Mouse (Mus musculus): ENCODE data around the gene Gal. TPM values are rescaled to one million over a fixed set of nuclear protein-coding genes. Genes with fewer than 3 reads are reported as not detected.

The Gal gene
- polyA plus RNA-seq, 1 experiment: not detected

GRCm38 (mm10) chr19:3451170-3451569 is 36.8 kb upstream of the Gal start:
- TF ChIP-seq CEBPB (IDR thresholded peaks at IDR 0.05; ENCODE audit: low read depth): no peak
- TF ChIP-seq CTCF (IDR thresholded peaks at IDR 0.05; ENCODE audit: control insufficient read depth, insufficient read depth, insufficient read length): peak; percentile 22
- H3K4me3 ChIP-seq (ENCODE audit: insufficient read depth, poor library complexity, severe bottlenecking): no peak overlapping the region
- H3ac ChIP-seq (ENCODE audit: control insufficient read depth, insufficient read length, low read depth): no peak overlapping the region
- no peaks in the 10 kb centered on the region for H3K27me3 ChIP-seq (ENCODE audit: control insufficient read depth, insufficient read depth, insufficient read length)
- H3K36me3 ChIP-seq (ENCODE audit: control insufficient read depth, insufficient read depth): peaks cover 21% of the 10 kb centered on the region
- no peaks in the 10 kb centered on the region for H3K79me3 ChIP-seq (ENCODE audit: low read depth)
- no peaks in the 10 kb centered on the region for H3K79me2 ChIP-seq (ENCODE audit: control insufficient read depth, insufficient read depth)

- Histone ChIP-seq H3ac (ENCODE audit: control insufficient read depth, insufficient read length, low read depth) (no peak overlapping the region), H3K4me3 (ENCODE audit: insufficient read depth, poor library complexity, severe bottlenecking) (no peak overlapping the region), H3K27me3 (ENCODE audit: control insufficient read depth, insufficient read depth, insufficient read length) (no peaks in the 10 kb centered on the region), H3K79me2 (ENCODE audit: control insufficient read depth, insufficient read depth) (no peaks in the 10 kb centered on the region), H3K79me3 (ENCODE audit: low read depth) (no peaks in the 10 kb centered on the region), H3K36me3 (ENCODE audit: control insufficient read depth, insufficient read depth) (peaks cover 16% of the 10 kb centered on the region)
- no peak for TF ChIP-seq FOSL1 (IDR thresholded peaks at IDR 0.05; ENCODE audit: insufficient read depth, low read length, poor library complexity, severe bottlenecking)
- no peak for TF ChIP-seq CEBPB (IDR thresholded peaks at IDR 0.05; ENCODE audit: low read depth)
- no peak for TF ChIP-seq MYOG (IDR thresholded peaks at IDR 0.05; ENCODE audit: control insufficient read depth, extremely low read depth, insufficient read length)
- no peak for TF ChIP-seq CTCF (IDR thresholded peaks at IDR 0.05; ENCODE audit: control insufficient read depth, insufficient read depth, insufficient read length)
- TF ChIP-seq MYOD1 (IDR thresholded peaks at IDR 0.05; ENCODE audit: control insufficient read depth, insufficient read length, low read depth): no peak
- TF ChIP-seq USF1 (IDR thresholded peaks at IDR 0.05; ENCODE audit: low read depth): no peak
These were observed 36.4 kb upstream of the Gal start for GRCm38 (mm10) chr19:3450714-3451113.

DNA sequence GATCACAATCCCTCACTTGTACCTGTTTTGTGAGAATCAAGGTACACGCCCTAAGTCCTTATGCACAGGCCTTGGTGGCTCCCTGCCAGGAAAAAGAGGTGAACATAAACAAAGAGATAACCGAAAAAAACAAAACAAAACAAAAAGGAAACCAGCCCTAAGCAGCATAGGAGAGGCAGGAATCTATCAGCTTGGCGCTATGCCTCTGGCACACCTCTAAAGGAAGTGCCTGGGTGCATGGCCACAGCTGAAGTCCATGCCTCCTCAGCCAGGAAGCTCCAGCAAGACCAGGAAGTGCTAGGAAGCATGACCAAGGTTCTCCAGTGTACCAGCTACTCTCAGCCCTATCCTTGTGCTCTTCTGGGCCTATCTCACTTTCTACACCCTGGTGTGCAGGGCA is 34.9 kb upstream of the Gal start:
- Histone ChIP-seq H3K79me2 (ENCODE audit: control insufficient read depth, insufficient read depth) (no peaks in the 10 kb centered on the region), H3K4me3 (ENCODE audit: insufficient read depth, poor library complexity, severe bottlenecking) (no peak overlapping the region), H3K79me3 (ENCODE audit: low read depth) (no peaks in the 10 kb centered on the region), H3K36me3 (ENCODE audit: control insufficient read depth, insufficient read depth) (peaks cover 2% of the 10 kb centered on the region), H3K27me3 (ENCODE audit: control insufficient read depth, insufficient read depth, insufficient read length) (peaks cover 2% of the 10 kb centered on the region), H3ac (ENCODE audit: control insufficient read depth, insufficient read length, low read depth) (no peak overlapping the region)
- TF ChIP-seq CTCF (IDR thresholded peaks at IDR 0.05; ENCODE audit: control insufficient read depth, insufficient read depth, insufficient read length): no peak
- TF ChIP-seq MYOG (IDR thresholded peaks at IDR 0.05; ENCODE audit: control insufficient read depth, extremely low read depth, insufficient read length): no peak
- no peak for TF ChIP-seq MAX (IDR thresholded peaks at IDR 0.05)
- TF ChIP-seq MYOD1 (IDR thresholded peaks at IDR 0.05; ENCODE audit: control insufficient read depth, insufficient read length, low read depth): no peak
- no peak for TF ChIP-seq FOSL1 (IDR thresholded peaks at IDR 0.05; ENCODE audit: insufficient read depth, low read length, poor library complexity, severe bottlenecking)
- no peak for TF ChIP-seq USF1 (IDR thresholded peaks at IDR 0.05; ENCODE audit: low read depth)
- no peak for TF ChIP-seq CEBPB (IDR thresholded peaks at IDR 0.05; ENCODE audit: low read depth)

- peaks cover 11% of the 10 kb centered on the region for H3K27me3 ChIP-seq (ENCODE audit: control insufficient read depth, insufficient read depth, insufficient read length)
- TF ChIP-seq MAX (IDR thresholded peaks at IDR 0.05) (no peak), MYOD1 (IDR thresholded peaks at IDR 0.05; ENCODE audit: control insufficient read depth, insufficient read length, low read depth) (no peak), MYOG (IDR thresholded peaks at IDR 0.05; ENCODE audit: control insufficient read depth, extremely low read depth, insufficient read length) (no peak), CTCF (IDR thresholded peaks at IDR 0.05; ENCODE audit: control insufficient read depth, insufficient read depth, insufficient read length) (no peak), USF1 (IDR thresholded peaks at IDR 0.05; ENCODE audit: low read depth) (no peak), FOSL1 (IDR thresholded peaks at IDR 0.05; ENCODE audit: insufficient read depth, low read length, poor library complexity, severe bottlenecking) (no peak)
- H3K4me3 ChIP-seq (ENCODE audit: insufficient read depth, poor library complexity, severe bottlenecking): no peak overlapping the region
- H3K79me2 ChIP-seq (ENCODE audit: control insufficient read depth, insufficient read depth): no peaks in the 10 kb centered on the region
- H3ac ChIP-seq (ENCODE audit: control insufficient read depth, insufficient read length, low read depth): no peak overlapping the region
- no peaks in the 10 kb centered on the region for H3K36me3 ChIP-seq (ENCODE audit: control insufficient read depth, insufficient read depth)
- no peaks in the 10 kb centered on the region for H3K79me3 ChIP-seq (ENCODE audit: low read depth)
These were observed 33.0 kb upstream of the Gal start for GRCm38 (mm10) chr19:3447348-3447747.

GRCm38 (mm10) chr19:3441092-3441491 is 26.7 kb upstream of the Gal start:
- no peaks in the 10 kb centered on the region for H3K79me2 ChIP-seq (ENCODE audit: control insufficient read depth, insufficient read depth)
- no peak overlapping the region for H3ac ChIP-seq (ENCODE audit: control insufficient read depth, insufficient read length, low read depth)
- H3K79me3 ChIP-seq (ENCODE audit: low read depth): no peaks in the 10 kb centered on the region
- no peak for TF ChIP-seq MYOD1 (IDR thresholded peaks at IDR 0.05; ENCODE audit: control insufficient read depth, insufficient read length, low read depth)
- no peak for TF ChIP-seq CTCF (IDR thresholded peaks at IDR 0.05; ENCODE audit: control insufficient read depth, insufficient read depth, insufficient read length)
- TF ChIP-seq MAX (IDR thresholded peaks at IDR 0.05): no peak
- no peak for TF ChIP-seq CEBPB (IDR thresholded peaks at IDR 0.05; ENCODE audit: low read depth)
- no peak for TF ChIP-seq FOSL1 (IDR thresholded peaks at IDR 0.05; ENCODE audit: insufficient read depth, low read length, poor library complexity, severe bottlenecking)
- TF ChIP-seq MYOG (IDR thresholded peaks at IDR 0.05; ENCODE audit: control insufficient read depth, extremely low read depth, insufficient read length): no peak
- TF ChIP-seq USF1 (IDR thresholded peaks at IDR 0.05; ENCODE audit: low read depth): no peak
- no peaks in the 10 kb centered on the region for H3K36me3 ChIP-seq (ENCODE audit: control insufficient read depth, insufficient read depth)
- no peak overlapping the region for H3K4me3 ChIP-seq (ENCODE audit: insufficient read depth, poor library complexity, severe bottlenecking)
- H3K27me3 ChIP-seq (ENCODE audit: control insufficient read depth, insufficient read depth, insufficient read length): peaks cover 28% of the 10 kb centered on the region

DNA sequence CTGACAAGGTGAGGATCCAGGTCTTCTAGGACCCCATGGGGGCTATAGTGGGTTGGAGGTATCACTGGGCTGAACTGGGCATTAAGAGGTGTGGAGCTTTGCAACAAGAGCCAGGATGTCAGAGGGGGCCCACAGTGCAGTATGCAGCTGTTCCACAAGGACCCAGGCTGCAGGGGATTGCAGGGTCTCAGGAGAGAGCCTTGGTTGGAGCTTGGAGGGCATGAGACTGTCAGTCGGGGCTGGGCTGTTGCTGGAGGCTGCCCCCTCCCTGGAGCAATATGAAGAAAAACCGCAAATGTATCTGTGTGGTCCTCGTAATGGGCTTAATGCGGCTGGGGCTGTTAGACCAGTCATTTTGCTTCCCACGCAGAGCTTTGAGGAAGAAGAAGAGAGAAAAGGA is 26.3 kb upstream of the Gal start:
- H3K79me2 ChIP-seq (ENCODE audit: control insufficient read depth, insufficient read depth): no peaks in the 10 kb centered on the region
- H3K4me3 ChIP-seq (ENCODE audit: insufficient read depth, poor library complexity, severe bottlenecking): no peak overlapping the region
- H3K79me3 ChIP-seq (ENCODE audit: low read depth): no peaks in the 10 kb centered on the region
- no peaks in the 10 kb centered on the region for H3K36me3 ChIP-seq (ENCODE audit: control insufficient read depth, insufficient read depth)
- no peak for TF ChIP-seq CEBPB (IDR thresholded peaks at IDR 0.05; ENCODE audit: low read depth)
- no peak for TF ChIP-seq MYOD1 (IDR thresholded peaks at IDR 0.05; ENCODE audit: control insufficient read depth, insufficient read length, low read depth)
- no peak for TF ChIP-seq FOSL1 (IDR thresholded peaks at IDR 0.05; ENCODE audit: insufficient read depth, low read length, poor library complexity, severe bottlenecking)
- no peak for TF ChIP-seq CTCF (IDR thresholded peaks at IDR 0.05; ENCODE audit: control insufficient read depth, insufficient read depth, insufficient read length)
- TF ChIP-seq MYOG (IDR thresholded peaks at IDR 0.05; ENCODE audit: control insufficient read depth, extremely low read depth, insufficient read length): no peak
- no peak for TF ChIP-seq USF1 (IDR thresholded peaks at IDR 0.05; ENCODE audit: low read depth)
- TF ChIP-seq MAX (IDR thresholded peaks at IDR 0.05): no peak
- H3ac ChIP-seq (ENCODE audit: control insufficient read depth, insufficient read length, low read depth): no peak overlapping the region
- H3K27me3 ChIP-seq (ENCODE audit: control insufficient read depth, insufficient read depth, insufficient read length): peaks cover 28% of the 10 kb centered on the region

All from C2C12 (cell line).